Mouse (Mus musculus) midbrain, embryonic 13.5 days (tissue): ENCODE data around the gene Trp53. TPM values are rescaled to one million over a fixed set of nuclear protein-coding genes. Genes with fewer than 3 reads are reported as not detected.

ENCODE experiments used
- microRNA counts: library from miRNA; unstranded; fragments of <30 nt; microRNA quantifications from one replicate; lab custom pipeline; 2016
- microRNA-seq: library from miRNA; unstranded; fragments of <30 nt; microRNA quantifications from one replicate; pipeline ENCODE4, GENCODE M21; 2016
- polyA plus RNA-seq: library from polyadenylated mRNA; unstranded; fragments of >200 nt; fragmentation: Nextera tagmentation; extraction: Ambion mirVana; gene quantifications from 2 replicates; pipeline ENCODE4 v1.2.1, GENCODE M21; 2015

Gene Trp53
- polyA plus RNA-seq, 1 experiment from 2014 or later: 93.4 TPM

MicroRNA genes within 50 kb of the gene (microRNA counts, 519-probe panel; counts per million panel counts)
- microRNA mmu-miR-467f (lab: Ali Mortazavi, UCI): 2,580 counts per million, percentile 63 among the panel's probes with 10 or more counts

Small RNA genes lying within 50 kb of the gene (microRNA-seq; reads per million reads assigned to microRNA genes)
- not detected for gene Mir467f

Other genes starting within 250 kb of the Trp53 start
- 146 and 155 TPM in 2 replicates for gene Rnf227, start 239.9 kb upstream of the Trp53 start, polyA plus RNA-seq
- 83.5 and 91.9 TPM in 2 replicates for gene Chd3, start 211.0 kb upstream of the Trp53 start, polyA plus RNA-seq
- gene Naa38, start 184.9 kb upstream of the Trp53 start, polyA plus RNA-seq: 92.2 and 105 TPM in 2 replicates
- gene Cyb5d1, start 184.7 kb upstream of the Trp53 start, polyA plus RNA-seq: 41.8 and 47.7 TPM in 2 replicates
- gene Tmem88, start 182.1 kb upstream of the Trp53 start, polyA plus RNA-seq: 4.9 and 7.0 TPM in 2 replicates
- 54.9 and 59.2 TPM in 2 replicates for gene Kdm6b, start 166.7 kb upstream of the Trp53 start, polyA plus RNA-seq
- gene Dnah2, start 31.2 kb upstream of the Trp53 start, polyA plus RNA-seq: 2.2 and 2.7 TPM in 2 replicates
- gene Efnb3, start 20.2 kb upstream of the Trp53 start, polyA plus RNA-seq: 95.0 and 130 TPM in 2 replicates
- 24.5 and 26.9 TPM in 2 replicates for gene Wrap53, start 104 bp upstream of the Trp53 start, polyA plus RNA-seq
- gene Atp1b2, start 25.6 kb downstream of the Trp53 start, polyA plus RNA-seq: 23.2 and 24.3 TPM in 2 replicates
- not detected in 2 replicates for gene Shbg, start 37.5 kb downstream of the Trp53 start, polyA plus RNA-seq
- gene Sat2, start 41.7 kb downstream of the Trp53 start, polyA plus RNA-seq: 25.1 and 28.5 TPM in 2 replicates
- gene Fxr2, start 52.6 kb downstream of the Trp53 start, polyA plus RNA-seq: 40.5 and 52.4 TPM in 2 replicates
- gene Sox15, start 75.0 kb downstream of the Trp53 start, polyA plus RNA-seq: 0.31 TPM in 1 of 2 replicates, not detected in the other
- 103 and 104 TPM in 2 replicates for gene Mpdu1, start 82.3 kb downstream of the Trp53 start, polyA plus RNA-seq
- 6.1 and 7.3 TPM in 2 replicates for gene Cd68, start 85.8 kb downstream of the Trp53 start, polyA plus RNA-seq
- 581 and 595 TPM in 2 replicates for gene Eif4a1, start 92.1 kb downstream of the Trp53 start, polyA plus RNA-seq
- 101 and 103 TPM in 2 replicates for gene Senp3, start 101.7 kb downstream of the Trp53 start, polyA plus RNA-seq
- gene Tnfsf13, start 105.4 kb downstream of the Trp53 start, polyA plus RNA-seq: 0.36 TPM in 1 of 2 replicates, not detected in the other
- gene Tnfsf12, start 115.5 kb downstream of the Trp53 start, polyA plus RNA-seq: 0.98 and 1.2 TPM in 2 replicates
- 0.64 and 1.2 TPM in 2 replicates for gene Tnfsfm13, start 115.7 kb downstream of the Trp53 start, polyA plus RNA-seq
- gene Polr2a, start 178.3 kb downstream of the Trp53 start, polyA plus RNA-seq: 22.7 and 24.9 TPM in 2 replicates
- gene Slc35g3, start 181.6 kb downstream of the Trp53 start, polyA plus RNA-seq: 0.31 TPM in 1 of 2 replicates, not detected in the other
- 2.9 and 3.2 TPM in 2 replicates for gene Zbtb4, start 185.6 kb downstream of the Trp53 start, polyA plus RNA-seq
- 0.83 and 0.85 TPM in 2 replicates for gene Chrnb1, start 215.6 kb downstream of the Trp53 start, polyA plus RNA-seq
- 3.4 and 4.4 TPM in 2 replicates for gene Fgf11, start 221.5 kb downstream of the Trp53 start, polyA plus RNA-seq
- gene Tmem102, start 225.3 kb downstream of the Trp53 start, polyA plus RNA-seq: 0.44 and 0.52 TPM in 2 replicates
- not detected in 2 replicates for gene Gm39566, start 234.9 kb downstream of the Trp53 start, polyA plus RNA-seq
- gene Spem2, start 238.1 kb downstream of the Trp53 start, polyA plus RNA-seq: not detected in 2 replicates
- gene Spem1, start 241.8 kb downstream of the Trp53 start, polyA plus RNA-seq: 0.51 and 0.64 TPM in 2 replicates